Mouse (Mus musculus) midbrain, embryonic 16.5 days (tissue): Measurements from ENCODE around the gene Amer3. TPM values are rescaled to one million over a fixed set of nuclear protein-coding genes. Genes with fewer than 3 reads are reported as not detected.

ENCODE experiments used
- polyA plus RNA-seq: library from polyadenylated mRNA; unstranded; fragments of >200 nt; fragmentation: Nextera tagmentation; extraction: Ambion mirVana; gene quantifications from 2 replicates; pipeline ENCODE4 v1.2.1, GENCODE M21; 2015

Amer3 gene
- polyA plus RNA-seq, 1 experiment from 2014 or later, result 38.1 TPM

Other genes starting within 250 kb of the Amer3 start
- gene Ccdc115, start 140.0 kb upstream of the Amer3 start, polyA plus RNA-seq, result 65.2 and 66.8 TPM in 2 replicates
- 49.3 and 52.2 TPM in 2 replicates for gene Imp4, start 139.8 kb upstream of the Amer3 start, polyA plus RNA-seq
- 2.9 and 3.4 TPM in 2 replicates for gene Ptpn18, start 119.9 kb upstream of the Amer3 start, polyA plus RNA-seq
- not detected in 2 replicates for gene Prss39, start 81.2 kb upstream of the Amer3 start, polyA plus RNA-seq
- 0.60 TPM in 1 of 2 replicates, not detected in the other for gene Cfc1, start 44.0 kb upstream of the Amer3 start, polyA plus RNA-seq
- gene Prss40, start 18.7 kb upstream of the Amer3 start, polyA plus RNA-seq, result 0.25 TPM in 1 of 2 replicates, not detected in the other